Mouse (Mus musculus) liver, embryonic 11.5 days (tissue): ENCODE results near the gene Rnf183. TPM values are rescaled to one million over a fixed set of nuclear protein-coding genes. Genes with fewer than 3 reads are reported as not detected.
A peak's percentile ranks its signal among the peaks of the same experiment; 100 is the strongest.

Source experiments
- ATAC-seq: fragments of 200-750 bp; cut with Nextera tagmentation; replicated peaks from 2 replicates; pipeline ENCODE4 v1.8.0; 2017; ENCODE audit warnings: moderate number of reproducible peaks, mild to moderate bottlenecking, moderate TSS enrichment, moderate library complexity; ENCODE audit not compliant: low FRiP score
- DNase-seq: peaks from one replicate; pipeline ENCODE4 v3.0.0-alpha.2; 2017; ENCODE audit warnings: low spot score
- H3K27ac ChIP-seq: fragments of 300-500 bp; sonication (generic); 2 replicates; pipeline ENCODE4 v1.5.1; 2014; ENCODE audit warnings: mild to moderate bottlenecking, low read depth, low read length, control low read depth
- H3K27me3 ChIP-seq: fragments of 300-500 bp; sonication (generic); replicated peaks from 2 replicates; pipeline ENCODE4 v1.6.1; 2014; ENCODE audit warnings: low read length, mixed read lengths; ENCODE audit not compliant: control insufficient read depth, insufficient read depth
- H3K36me3 ChIP-seq: fragments of 300-500 bp; sonication (generic); 2 replicates; pipeline ENCODE4 v1.6.1; 2014; ENCODE audit warnings: mild to moderate bottlenecking, low read length, moderate library complexity, mixed read lengths; ENCODE audit not compliant: control insufficient read depth, insufficient read depth
- H3K4me1 ChIP-seq: fragments of 300-500 bp; sonication (generic); replicated peaks from 2 replicates; pipeline ENCODE4 v1.6.1; 2014; ENCODE audit warnings: low read length, mixed read lengths; ENCODE audit not compliant: control insufficient read depth, insufficient read depth
- H3K4me2 ChIP-seq: fragments of 300-500 bp; sonication (generic); 2 replicates; pipeline ENCODE4 v1.6.1; 2014; ENCODE audit warnings: mild to moderate bottlenecking, control low read depth, moderate library complexity
- H3K4me3 ChIP-seq: fragments of 300-500 bp; sonication (generic); 2 replicates; pipeline ENCODE4 v1.5.1; 2014; ENCODE audit warnings: low read depth, low read length, control low read depth
- H3K9ac ChIP-seq: fragments of 300-500 bp; sonication (generic); 2 replicates; pipeline ENCODE4 v1.6.1; 2014; ENCODE audit warnings: low read depth, low read length, control low read depth
- H3K9me3 ChIP-seq: fragments of 300-500 bp; sonication (generic); 2 replicates; pipeline ENCODE4 v1.6.1; 2016; ENCODE audit warnings: low read length, inconsistent platforms, mixed read lengths; ENCODE audit not compliant: control insufficient read depth
- WGBS: fragments of 180-500 bp; shearing (Covaris S2); extraction: QIAGEN DNeasy Blood & Tissue Kit; methylation state at CpG from one replicate; pipeline ENCODE4 v1.1.7; 2014; 5-methylcytosine and 5-hydroxymethylcytosine counted together
- polyA plus RNA-seq: library from polyadenylated mRNA; unstranded; fragments of >200 nt; fragmentation: Nextera tagmentation; extraction: Ambion mirVana; gene quantifications from 2 replicates; pipeline ENCODE4 v1.2.1, GENCODE M21; 2014

Rnf183 gene
- polyA plus RNA-seq, 1 experiment from 2014 or later: not detected

DNA sequence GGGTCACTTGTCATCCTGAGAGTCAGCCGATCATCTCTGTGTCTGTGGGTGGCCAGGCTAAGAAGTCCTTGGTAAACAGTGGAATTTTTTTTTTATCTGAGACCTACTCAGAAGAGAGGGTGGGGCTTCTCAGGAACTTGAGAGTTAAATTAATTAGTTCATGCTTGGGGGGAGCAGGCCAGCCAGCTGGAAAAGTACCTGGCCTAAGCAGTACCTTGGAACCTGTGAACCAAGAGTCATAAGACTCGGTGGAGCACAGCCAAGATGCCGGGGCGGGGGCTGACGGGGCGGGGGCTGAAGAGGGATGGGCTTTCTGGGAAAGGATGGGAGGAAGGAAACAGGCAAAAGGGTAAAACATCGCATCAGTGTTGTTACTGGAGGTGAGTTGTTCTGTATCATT, 2.8 kb upstream of the Rnf183 start:
- H3K9ac ChIP-seq: no peak overlapping the region
- H3K27ac ChIP-seq: no peak overlapping the region
- ATAC-seq (no peak), DNase-seq (no peak)
- H3K27me3 ChIP-seq: no peaks in the 10 kb centered on the region
- no peaks in the 10 kb centered on the region; the same call in 1 of the 2 replicates for H3K9me3 ChIP-seq
- H3K4me3 ChIP-seq: no peak overlapping the region
- no peaks in the 10 kb centered on the region for H3K4me1 ChIP-seq
- H3K4me2 ChIP-seq: no peak overlapping the region
- no peaks in the 10 kb centered on the region for H3K36me3 ChIP-seq
- 82% methylated on average over 7 of the region's 7 CpGs for WGBS

DNA sequence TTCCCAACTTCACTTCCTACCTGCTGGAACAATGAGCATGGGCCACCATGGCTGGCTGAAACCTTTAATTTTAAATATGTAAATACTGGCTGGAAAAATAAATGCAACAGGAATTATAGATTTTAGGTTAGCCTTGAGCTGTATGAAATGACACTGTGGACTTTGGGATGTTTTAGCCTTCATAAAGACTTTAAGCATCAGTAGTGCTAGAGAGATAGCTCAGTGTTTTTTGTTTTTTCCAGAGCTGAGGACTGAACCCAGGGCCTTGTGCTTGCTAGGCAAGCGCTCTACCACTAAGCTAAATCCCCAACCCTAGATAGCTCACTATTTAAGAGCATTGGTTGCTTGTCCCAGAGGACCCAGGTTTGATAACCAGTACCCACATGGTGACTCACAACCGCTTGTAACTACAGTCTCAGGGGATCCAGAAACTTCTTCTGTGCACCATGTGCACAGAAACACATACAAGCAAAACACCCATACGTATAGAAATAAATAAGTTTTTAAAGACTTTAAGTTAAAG, 2.3 kb upstream of the Rnf183 start:
- ATAC-seq: no peak
- no peaks in the 10 kb centered on the region for H3K36me3 ChIP-seq
- H3K4me3 ChIP-seq: no peak overlapping the region
- H3K9ac ChIP-seq: no peak overlapping the region
- no peak overlapping the region for H3K27ac ChIP-seq
- no peaks in the 10 kb centered on the region for H3K4me1 ChIP-seq
- no peaks in the 10 kb centered on the region; the same call in 1 of the 2 replicates for H3K9me3 ChIP-seq
- H3K4me2 ChIP-seq: no peak overlapping the region
- WGBS: 82% methylated on average over 3 of the region's 3 CpGs
- DNase-seq: no peak
- no peaks in the 10 kb centered on the region for H3K27me3 ChIP-seq

DNA sequence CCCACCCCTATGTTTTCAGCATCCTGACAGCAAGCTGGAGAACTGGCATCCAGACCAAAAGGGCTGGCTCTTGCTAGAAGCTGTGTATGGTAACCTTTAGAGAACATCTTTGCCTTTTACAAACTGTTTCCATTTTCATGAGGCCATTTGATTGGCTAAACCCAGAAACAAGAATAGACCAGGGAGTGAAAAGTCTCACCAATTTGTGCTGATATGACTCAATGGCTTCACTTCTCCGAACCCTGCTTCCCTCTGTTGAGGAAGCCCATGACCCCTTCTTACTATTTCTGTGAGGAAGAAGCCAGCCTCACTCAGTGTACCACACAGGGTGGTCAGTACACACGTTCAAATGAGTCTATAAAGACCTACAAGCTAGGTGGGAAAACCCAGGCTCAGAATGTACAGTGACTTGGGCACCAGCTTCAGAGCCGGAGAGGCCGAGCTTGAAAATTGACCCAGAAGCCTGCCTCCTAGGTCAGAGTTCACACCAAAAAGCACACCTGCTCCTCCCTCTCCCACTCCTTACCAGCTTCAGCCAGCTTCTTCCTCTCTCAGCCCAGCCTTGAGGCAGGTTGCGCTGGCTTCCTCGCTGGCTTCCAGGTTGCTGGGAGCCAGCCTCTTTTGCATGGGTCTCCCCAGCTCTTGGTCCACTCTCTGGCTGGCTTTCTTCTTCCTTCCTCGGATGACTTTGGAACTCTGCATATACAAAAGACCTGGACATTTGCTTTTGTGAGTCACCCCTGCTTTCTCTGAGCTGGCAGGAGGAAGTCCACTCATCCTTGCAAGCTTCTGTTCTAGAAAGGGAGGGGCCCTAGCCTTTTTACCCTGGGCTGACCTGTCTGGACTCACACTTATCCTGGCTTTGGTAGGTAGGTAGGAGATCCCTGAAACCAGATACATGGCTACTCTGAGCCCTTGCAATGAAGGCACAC, 847 bp downstream of the Rnf183 start:
- Histone ChIP-seq H3K4me2 (no peak overlapping the region), H3K27me3 (no peaks in the 10 kb centered on the region), H3K27ac (no peak overlapping the region), H3K4me1 (0 out of 2 replicates have a peak, but pooled peaks cover 2% of the 10 kb centered on the region), H3K9me3 (no peaks in the 10 kb centered on the region), H3K36me3 (no peaks in the 10 kb centered on the region), H3K4me3 (no peak overlapping the region), H3K9ac (no peak overlapping the region)
- DNase-seq: no peak
- 71% methylated on average over 7 of the region's 7 CpGs for WGBS
- ATAC-seq: no peak

DNA sequence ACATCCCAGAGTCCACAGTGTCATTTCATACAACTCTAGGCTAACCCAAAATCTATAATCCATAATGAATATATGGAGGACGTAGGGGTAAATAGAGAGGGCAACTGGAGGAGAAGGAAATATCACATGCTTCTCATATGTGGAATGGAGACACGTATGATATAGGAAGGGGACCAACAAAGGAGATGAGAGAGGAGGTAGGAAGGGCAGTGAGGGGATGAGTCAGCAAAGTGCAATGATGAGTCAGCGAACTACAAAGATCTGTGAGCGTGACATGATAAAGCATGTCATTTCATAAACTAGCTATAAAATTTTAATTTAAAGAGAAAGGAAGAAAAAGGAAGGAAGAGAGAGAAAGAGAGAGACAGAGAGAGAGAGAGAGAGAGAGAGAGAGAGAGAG, 3.5 kb downstream of the Rnf183 start:
- 0 out of 2 replicates have a peak, but pooled peaks cover 2% of the 10 kb centered on the region for H3K4me1 ChIP-seq
- no peaks in the 10 kb centered on the region for H3K36me3 ChIP-seq
- ATAC-seq (peak; percentile 61; the same call in 1 of the 2 replicates), DNase-seq (no peak)
- H3K27me3 ChIP-seq: no peaks in the 10 kb centered on the region
- no peak overlapping the region for H3K4me3 ChIP-seq
- no peaks in the 10 kb centered on the region for H3K9me3 ChIP-seq
- H3K9ac ChIP-seq: no peak overlapping the region
- 60% methylated on average over 4 of the region's 4 CpGs for WGBS
- H3K4me2 ChIP-seq: no peak overlapping the region
- no peak overlapping the region for H3K27ac ChIP-seq

- Histone ChIP-seq H3K27ac (no peak overlapping the region), H3K9me3 (no peaks in the 10 kb centered on the region), H3K4me3 (no peak overlapping the region), H3K4me2 (no peak overlapping the region), H3K27me3 (no peaks in the 10 kb centered on the region), H3K4me1 (0 out of 2 replicates have a peak, but pooled peaks cover 2% of the 10 kb centered on the region), H3K36me3 (no peaks in the 10 kb centered on the region), H3K9ac (no peak overlapping the region)
- no peak for ATAC-seq
- no peak for DNase-seq
These were observed 4.4 kb downstream of the Rnf183 start for GRCm38 (mm10) chr4:62430678-62431077.

GRCm38 (mm10) chr4:62429616-62430015, 5.4 kb downstream of the Rnf183 start:
- H3K9me3 ChIP-seq: no peaks in the 10 kb centered on the region
- no peaks in the 10 kb centered on the region for H3K27me3 ChIP-seq
- H3K27ac ChIP-seq: no peak overlapping the region
- H3K9ac ChIP-seq: no peak overlapping the region
- H3K4me2 ChIP-seq: no peak overlapping the region
- WGBS: 84% methylated on average over 9 of the region's 9 CpGs
- ATAC-seq: no peak
- H3K4me3 ChIP-seq: no peak overlapping the region
- no peak for DNase-seq
- H3K36me3 ChIP-seq: peaks cover 5% of the 10 kb centered on the region; the same call in 1 of the 2 replicates
- 0 out of 2 replicates have a peak, but pooled peaks cover 2% of the 10 kb centered on the region for H3K4me1 ChIP-seq

DNA sequence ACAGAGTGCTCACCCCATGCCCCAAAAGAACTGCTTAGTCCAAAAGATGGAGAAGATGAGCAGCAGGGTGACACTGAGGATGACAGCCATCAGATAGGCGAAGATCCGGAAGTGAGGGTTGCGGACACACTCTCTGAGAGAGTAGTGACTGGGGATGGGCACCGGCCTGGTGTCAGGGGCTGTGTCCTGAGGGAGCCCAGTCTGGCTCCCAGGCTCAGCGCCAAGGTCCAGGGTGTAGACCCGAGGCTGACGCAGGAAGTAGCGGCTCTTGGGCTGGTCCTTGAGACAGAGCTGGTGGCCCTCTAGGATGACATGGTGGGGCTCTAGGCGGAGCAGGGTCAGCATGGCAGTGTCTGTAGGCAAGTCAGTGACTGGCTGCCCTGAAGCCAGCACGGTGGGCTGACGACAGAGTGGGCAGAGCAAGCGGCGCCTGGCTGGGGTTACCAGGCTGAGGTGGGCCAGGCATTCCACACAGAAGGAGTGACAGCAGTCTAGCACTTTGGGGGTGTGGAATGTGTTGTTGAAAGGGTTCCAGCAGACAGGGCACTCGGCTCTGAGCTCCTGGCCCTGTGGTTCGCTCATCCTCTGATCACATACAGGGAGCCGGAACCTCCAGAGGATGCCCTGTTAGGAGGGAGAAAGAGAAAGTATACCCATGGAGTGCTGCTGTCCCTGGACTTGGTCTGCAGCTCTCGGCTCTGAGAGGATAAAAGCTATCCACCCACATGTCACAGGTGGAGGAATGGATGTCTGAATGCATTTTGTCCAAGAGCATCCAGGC, 6.9 kb downstream of the Rnf183 start:
- no peaks in the 10 kb centered on the region for H3K27me3 ChIP-seq
- ATAC-seq (0 out of 2 replicates have a peak, but pooled peaks have one; percentile 21), DNase-seq (no peak)
- H3K4me2 ChIP-seq: no peak overlapping the region
- WGBS: 61% methylated on average over 17 of the region's 17 CpGs
- no peak overlapping the region for H3K4me3 ChIP-seq
- no peaks in the 10 kb centered on the region for H3K9me3 ChIP-seq
- 0 out of 2 replicates have a peak, but pooled peaks cover 2% of the 10 kb centered on the region for H3K4me1 ChIP-seq
- peaks cover 17% of the 10 kb centered on the region for H3K36me3 ChIP-seq
- no peak overlapping the region for H3K27ac ChIP-seq
- no peak overlapping the region for H3K9ac ChIP-seq

GRCm38 (mm10) chr4:62425891-62426290, 9.2 kb downstream of the Rnf183 start:
- H3K36me3 ChIP-seq: peaks cover 36% of the 10 kb centered on the region
- no peak overlapping the region for H3K4me3 ChIP-seq
- 87% methylated on average over 4 of the region's 4 CpGs for WGBS
- H3K9ac ChIP-seq: no peak overlapping the region
- no peak overlapping the region for H3K4me2 ChIP-seq
- ATAC-seq (no peak), DNase-seq (no peak)
- no peaks in the 10 kb centered on the region for H3K9me3 ChIP-seq
- no peaks in the 10 kb centered on the region for H3K4me1 ChIP-seq
- H3K27ac ChIP-seq: no peak overlapping the region
- H3K27me3 ChIP-seq: no peaks in the 10 kb centered on the region
